Mouse (Mus musculus) megakaryocyte, embryonic 14.5 days (primary cell): Measurements from ENCODE around the gene St3gal4.

Experiments
- FLI1 ChIP-seq: IDR thresholded peaks from 2 replicates; pipeline ENCODE4 v1.6.1; 2012; ENCODE audit warnings: low read length, inconsistent platforms, mixed read lengths
- GATA1 ChIP-seq: IDR thresholded peaks from 3 replicates; pipeline ENCODE4 v1.6.1; 2012; ENCODE audit warnings: mixed read lengths, low read length, inconsistent platforms, borderline replicate concordance

DNA sequence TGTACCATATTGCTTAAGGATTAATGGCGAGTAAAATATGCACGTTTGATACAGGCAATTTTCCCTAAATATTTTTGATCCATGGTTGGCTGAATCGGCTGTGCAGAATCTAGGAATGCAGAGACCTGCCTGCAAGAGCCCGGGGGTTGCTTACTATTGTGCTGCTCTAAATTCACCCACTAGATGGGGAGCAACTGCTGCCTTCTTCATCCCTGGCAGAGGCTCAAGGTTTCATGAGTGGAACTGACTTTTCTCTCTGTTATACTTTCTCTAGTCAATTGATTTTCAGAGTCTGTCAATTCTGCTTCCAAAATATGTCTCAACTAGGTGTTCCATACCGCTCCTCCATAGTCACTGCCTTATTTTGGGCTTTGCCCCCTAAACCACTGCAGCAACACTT, 88.2 kb downstream of the St3gal4 start:
- TF ChIP-seq GATA1, result no peak
- no peak for TF ChIP-seq FLI1
